Mouse (Mus musculus) forebrain, embryonic 16.5 days (tissue): Measurements from ENCODE around the gene Fshb. TPM values are rescaled to one million over a fixed set of nuclear protein-coding genes. Genes with fewer than 3 reads are reported as not detected.

ENCODE experiments used
- ATAC-seq: fragments of 200-750 bp; cut with Nextera tagmentation; 2 replicates; pipeline ENCODE4 v1.8.0; 2017; ENCODE audit warnings: mild to moderate bottlenecking, moderate library complexity
- H3K27ac ChIP-seq: fragments of 300-500 bp; sonication (generic); 2 replicates; pipeline ENCODE4 v1.5.1; 2014; ENCODE audit warnings: low read length, control low read depth
- H3K27me3 ChIP-seq: fragments of 300-500 bp; sonication (generic); replicated peaks from 2 replicates; pipeline ENCODE4 v1.6.1; 2014; ENCODE audit warnings: low read length; ENCODE audit not compliant: control insufficient read depth, insufficient read depth
- H3K36me3 ChIP-seq: fragments of 300-500 bp; sonication (generic); 2 replicates; pipeline ENCODE4 v1.6.1; 2014; ENCODE audit not compliant: control insufficient read depth, insufficient read depth
- H3K4me1 ChIP-seq: fragments of 300-500 bp; sonication (generic); replicated peaks from 2 replicates; pipeline ENCODE4 v1.6.1; 2014; ENCODE audit warnings: low read length; ENCODE audit not compliant: control insufficient read depth, insufficient read depth
- H3K4me2 ChIP-seq: fragments of 300-500 bp; sonication (generic); 2 replicates; pipeline ENCODE4 v1.6.1; 2014; ENCODE audit warnings: mild to moderate bottlenecking, low read length, control low read depth
- H3K4me3 ChIP-seq: fragments of 300-500 bp; sonication (generic); replicated peaks from 2 replicates; pipeline ENCODE4 v1.5.1; 2014; ENCODE audit warnings: mild to moderate bottlenecking, low read length, control low read depth
- H3K9ac ChIP-seq: fragments of 300-500 bp; sonication (generic); replicated peaks from 2 replicates; pipeline ENCODE4 v1.6.1; 2014; ENCODE audit warnings: low read depth, low read length, control low read depth
- H3K9me3 ChIP-seq: fragments of 300-500 bp; sonication (generic); 2 replicates; pipeline ENCODE4 v1.6.1; 2016; ENCODE audit warnings: low read length; ENCODE audit not compliant: control insufficient read depth
- WGBS: fragments of 180-500 bp; shearing (Covaris S2); extraction: QIAGEN DNeasy Blood & Tissue Kit; methylation state at CpG from one replicate; pipeline ENCODE4 v1.1.7; 2014; 5-methylcytosine and 5-hydroxymethylcytosine counted together
- polyA plus RNA-seq: library from polyadenylated mRNA; unstranded; fragments of >200 nt; fragmentation: Nextera tagmentation; extraction: Ambion mirVana; gene quantifications from 2 replicates; pipeline ENCODE4 v1.2.1, GENCODE M21; 2015

The Fshb gene
- polyA plus RNA-seq, 1 experiment from 2014 or later, result not detected

DNA sequence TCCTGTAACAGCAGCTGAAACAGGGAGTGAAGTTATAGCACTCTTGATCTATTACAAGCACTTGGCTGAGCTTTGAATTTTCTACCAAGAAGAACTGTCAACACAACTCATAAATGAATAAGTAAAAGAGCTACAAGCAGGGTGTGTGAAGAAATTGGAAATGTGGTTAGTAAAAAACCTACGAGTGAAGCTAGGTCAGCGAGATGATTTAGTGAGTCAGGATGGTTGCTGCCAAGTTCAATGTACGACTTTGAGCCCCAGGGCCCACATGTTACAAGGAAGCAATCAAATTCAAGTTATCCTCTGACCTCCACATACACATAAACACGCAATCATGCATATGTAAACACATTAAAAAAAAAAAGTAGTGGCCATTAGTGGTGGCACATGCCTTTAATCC is 46.3 kb downstream of the Fshb start:
- Histone ChIP-seq H3K36me3 (no peaks in the 10 kb centered on the region), H3K9me3 (no peaks in the 10 kb centered on the region), H3K4me2 (no peak overlapping the region), H3K27me3 (no peaks in the 10 kb centered on the region), H3K4me1 (no peaks in the 10 kb centered on the region), H3K4me3 (no peak overlapping the region), H3K27ac (no peak overlapping the region), H3K9ac (no peak overlapping the region)
- WGBS, result 85% methylated on average over 4 of the region's 4 CpGs
- no peak for ATAC-seq

GRCm38 (mm10) chr2:107012318-107012717 is 47.1 kb downstream of the Fshb start:
- ATAC-seq, result no peak
- no peak overlapping the region for H3K4me3 ChIP-seq
- H3K27ac ChIP-seq, result no peak overlapping the region
- H3K4me2 ChIP-seq, result no peak overlapping the region
- no peaks in the 10 kb centered on the region for H3K36me3 ChIP-seq
- no peak overlapping the region for H3K9ac ChIP-seq
- H3K9me3 ChIP-seq, result no peaks in the 10 kb centered on the region
- H3K4me1 ChIP-seq, result no peaks in the 10 kb centered on the region
- 90% methylated on average over 4 of the region's 4 CpGs for WGBS
- H3K27me3 ChIP-seq, result no peaks in the 10 kb centered on the region

DNA sequence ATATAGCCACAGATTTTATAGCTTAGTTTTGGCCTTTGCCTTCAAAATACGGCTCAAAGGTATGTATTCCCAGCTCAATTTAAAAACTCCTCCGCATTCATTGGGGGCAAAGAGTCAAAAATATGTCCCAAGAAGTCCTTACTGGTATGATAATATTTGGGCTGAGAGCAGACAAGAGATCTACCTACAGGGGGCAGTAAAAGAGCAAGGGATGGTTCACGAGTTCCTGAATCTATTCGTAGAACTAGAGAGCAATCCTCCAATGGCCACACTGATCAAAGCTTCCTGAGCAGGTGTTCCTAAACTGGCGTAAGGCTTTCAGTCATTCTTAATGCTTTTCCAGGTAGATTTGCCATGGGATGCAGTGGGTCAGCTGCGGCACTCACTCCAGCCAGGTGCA is 49.3 kb downstream of the Fshb start:
- Histone ChIP-seq H3K27me3 (no peaks in the 10 kb centered on the region), H3K4me1 (no peaks in the 10 kb centered on the region), H3K9ac (no peak overlapping the region), H3K27ac (no peak overlapping the region), H3K9me3 (no peaks in the 10 kb centered on the region), H3K36me3 (no peaks in the 10 kb centered on the region), H3K4me3 (no peak overlapping the region), H3K4me2 (no peak overlapping the region)
- no peak for ATAC-seq
- 83% methylated on average over 6 of the region's 6 CpGs for WGBS

DNA sequence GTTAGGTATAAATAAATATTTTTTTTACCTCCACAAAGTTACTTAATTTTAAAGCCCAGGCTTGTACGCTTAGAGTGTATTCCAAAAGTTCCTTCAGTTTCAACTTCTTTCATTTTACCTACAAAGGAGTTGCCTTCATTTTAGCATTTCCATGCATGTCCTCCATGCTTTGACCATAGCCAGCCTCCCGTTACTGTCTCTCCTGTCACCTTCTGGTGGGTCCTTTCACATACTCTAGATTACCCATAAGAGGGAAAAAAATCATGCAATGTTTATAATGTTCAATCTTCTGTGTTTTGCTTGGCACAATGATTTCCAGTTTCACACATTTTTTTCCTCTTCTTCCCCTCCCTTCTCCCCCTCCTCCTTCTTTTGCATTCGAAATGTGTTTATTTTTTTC is 53.1 kb downstream of the Fshb start:
- H3K9me3 ChIP-seq, result no peaks in the 10 kb centered on the region
- H3K27me3 ChIP-seq, result no peaks in the 10 kb centered on the region
- no peak overlapping the region for H3K4me3 ChIP-seq
- WGBS, result 76% methylated on average over 3 of the region's 3 CpGs
- no peak overlapping the region for H3K4me2 ChIP-seq
- H3K27ac ChIP-seq, result no peak overlapping the region
- H3K4me1 ChIP-seq, result no peaks in the 10 kb centered on the region
- ATAC-seq, result no peak
- no peaks in the 10 kb centered on the region for H3K36me3 ChIP-seq
- no peak overlapping the region for H3K9ac ChIP-seq

Other genes with a start within 250 kb of the Fshb start
- 37.3 and 42.1 TPM in 2 replicates for gene Arl14ep, start 85.2 kb downstream of the Fshb start, polyA plus RNA-seq
- gene Kcna4, start 231.0 kb upstream of the Fshb start, polyA plus RNA-seq, result 3.7 and 6.2 TPM in 2 replicates